Mouse (Mus musculus): ENCODE measurements at regions not wholly inside any gene's neighbourhood (a gene's known extent, or its start where the extent isn't known, plus 50 kb on each side); places are given as distances from the start of the nearest gene placed in this dataset.

GRCm38 (mm10) chr1:143122185-143122584 is 518.3 kb upstream of the B3galt2 start:
- no peaks in the 10 kb centered on the region for H3K9me3 ChIP-seq
- no peak overlapping the region for H3K27ac ChIP-seq
- no peak for DNase-seq (ENCODE audit: extremely low spot score, low spot score)
- no peaks in the 10 kb centered on the region for H3K27me3 ChIP-seq (ENCODE audit: poor library complexity, severe bottlenecking)
- no peaks in the 10 kb centered on the region for H3K36me3 ChIP-seq (replicated peaks)
- H3K4me1 ChIP-seq = no peaks in the 10 kb centered on the region
- H3K4me3 ChIP-seq = no peak overlapping the region

- no peaks in the 10 kb centered on the region for H3K27me3 ChIP-seq (ENCODE audit: poor library complexity, severe bottlenecking)
- WGBS = 93% methylated on average over 1 of the region's 1 CpGs
- H3K4me3 ChIP-seq = no peak overlapping the region
- no peaks in the 10 kb centered on the region for H3K36me3 ChIP-seq (replicated peaks)
- H3K9me3 ChIP-seq = peaks cover 6% of the 10 kb centered on the region; the same call in 1 of the 2 replicates
- DNase-seq (ENCODE audit: extremely low spot score, low spot score) = no peak
- no peak overlapping the region for H3K27ac ChIP-seq
- no peaks in the 10 kb centered on the region for H3K4me1 ChIP-seq
Measured at GRCm38 (mm10) chr1:143130257-143130656, 510.2 kb upstream of the B3galt2 start.

GRCm38 (mm10) chr1:143132806-143133205 is 507.7 kb upstream of the B3galt2 start:
- peaks cover 6% of the 10 kb centered on the region; the same call in 1 of the 2 replicates for H3K9me3 ChIP-seq
- H3K27me3 ChIP-seq (ENCODE audit: poor library complexity, severe bottlenecking) = no peaks in the 10 kb centered on the region
- H3K4me1 ChIP-seq = no peaks in the 10 kb centered on the region
- no peak overlapping the region for H3K27ac ChIP-seq
- no peaks in the 10 kb centered on the region for H3K36me3 ChIP-seq (replicated peaks)
- H3K4me3 ChIP-seq = no peak overlapping the region
- WGBS = 88% methylated on average over 2 of the region's 2 CpGs
- no peak for DNase-seq (ENCODE audit: extremely low spot score, low spot score)

- no peaks in the 10 kb centered on the region for H3K27me3 ChIP-seq (ENCODE audit: poor library complexity, severe bottlenecking)
- peaks cover 16% of the 10 kb centered on the region for H3K4me1 ChIP-seq
- 44% methylated on average over 4 of the region's 4 CpGs for WGBS
- DNase-seq (ENCODE audit: extremely low spot score, low spot score) = no peak
- no peak overlapping the region for H3K4me3 ChIP-seq
- no peaks in the 10 kb centered on the region for H3K36me3 ChIP-seq (replicated peaks)
- peak overlapping the region; percentile 36; the same call in 1 of the 2 replicates for H3K27ac ChIP-seq
- H3K9me3 ChIP-seq = no peaks in the 10 kb centered on the region
Measured at GRCm38 (mm10) chr1:143145111-143145984, 495.1 kb upstream of the B3galt2 start.

- Histone ChIP-seq H3K4me1 (no peaks in the 10 kb centered on the region), H3K36me3 (replicated peaks) (no peaks in the 10 kb centered on the region), H3K27me3 (ENCODE audit: poor library complexity, severe bottlenecking) (no peaks in the 10 kb centered on the region), H3K27ac (no peak overlapping the region), H3K9me3 (no peaks in the 10 kb centered on the region), H3K4me3 (no peak overlapping the region)
- 89% methylated on average over 9 of the region's 9 CpGs for WGBS
- no peak for DNase-seq (ENCODE audit: extremely low spot score, low spot score)
Measured at GRCm38 (mm10) chr1:143171286-143171685, 469.2 kb upstream of the B3galt2 start.

- Histone ChIP-seq H3K4me3 (no peak overlapping the region), H3K9me3 (no peaks in the 10 kb centered on the region), H3K4me1 (no peaks in the 10 kb centered on the region), H3K27me3 (ENCODE audit: poor library complexity, severe bottlenecking) (no peaks in the 10 kb centered on the region), H3K36me3 (replicated peaks) (no peaks in the 10 kb centered on the region), H3K27ac (no peak overlapping the region)
- 89% methylated on average over 2 of the region's 2 CpGs for WGBS
- no peak for DNase-seq (ENCODE audit: extremely low spot score, low spot score)
Measured at GRCm38 (mm10) chr1:143173836-143174235, 466.6 kb upstream of the B3galt2 start.

GRCm38 (mm10) chr1:143192167-143192793 is 448.2 kb upstream of the B3galt2 start:
- H3K27me3 ChIP-seq (ENCODE audit: poor library complexity, severe bottlenecking) = no peaks in the 10 kb centered on the region
- WGBS = 89% methylated on average over 3 of the region's 3 CpGs
- no peak overlapping the region for H3K27ac ChIP-seq

GRCm38 (mm10) chr1:143200213-143200889 is 440.1 kb upstream of the B3galt2 start:
- H3K36me3 ChIP-seq (replicated peaks) = no peaks in the 10 kb centered on the region
- H3K4me3 ChIP-seq = no peak overlapping the region
- 90% methylated on average over 4 of the region's 4 CpGs for WGBS
- H3K9me3 ChIP-seq = no peaks in the 10 kb centered on the region
- no peak for DNase-seq (ENCODE audit: extremely low spot score, low spot score)
- H3K27me3 ChIP-seq (ENCODE audit: poor library complexity, severe bottlenecking) = no peaks in the 10 kb centered on the region
- H3K27ac ChIP-seq = no peak overlapping the region
- H3K4me1 ChIP-seq = no peaks in the 10 kb centered on the region

More at GRCm38 (mm10) chr1:143192167-143192793, 448.2 kb upstream of the B3galt2 start:
- no peak for DNase-seq (ENCODE audit: extremely low spot score, low spot score)
- H3K36me3 ChIP-seq (replicated peaks) = no peaks in the 10 kb centered on the region
- no peaks in the 10 kb centered on the region for H3K4me1 ChIP-seq
- no peaks in the 10 kb centered on the region for H3K9me3 ChIP-seq
- no peak overlapping the region for H3K4me3 ChIP-seq

GRCm38 (mm10) chr1:143200971-143201370 is 439.5 kb upstream of the B3galt2 start:
- Histone ChIP-seq H3K9me3 (no peaks in the 10 kb centered on the region), H3K4me3 (no peak overlapping the region), H3K27ac (no peak overlapping the region), H3K4me1 (no peaks in the 10 kb centered on the region), H3K36me3 (replicated peaks) (no peaks in the 10 kb centered on the region), H3K27me3 (ENCODE audit: poor library complexity, severe bottlenecking) (no peaks in the 10 kb centered on the region)
- no peak for DNase-seq (ENCODE audit: extremely low spot score, low spot score)
- WGBS = 88% methylated on average over 5 of the region's 5 CpGs

GRCm38 (mm10) chr1:143202182-143202581 is 438.3 kb upstream of the B3galt2 start:
- H3K27ac ChIP-seq = no peak overlapping the region
- DNase-seq (ENCODE audit: extremely low spot score, low spot score) = no peak
- no peaks in the 10 kb centered on the region for H3K4me1 ChIP-seq
- H3K36me3 ChIP-seq (replicated peaks) = no peaks in the 10 kb centered on the region
- no peaks in the 10 kb centered on the region for H3K9me3 ChIP-seq
- no peak overlapping the region for H3K4me3 ChIP-seq
- no peaks in the 10 kb centered on the region for H3K27me3 ChIP-seq (ENCODE audit: poor library complexity, severe bottlenecking)
- WGBS = 79% methylated on average over 3 of the region's 3 CpGs

- Histone ChIP-seq H3K9me3 (no peaks in the 10 kb centered on the region), H3K27me3 (ENCODE audit: poor library complexity, severe bottlenecking) (no peaks in the 10 kb centered on the region), H3K27ac (no peak overlapping the region), H3K4me3 (no peak overlapping the region), H3K36me3 (replicated peaks) (no peaks in the 10 kb centered on the region), H3K4me1 (no peaks in the 10 kb centered on the region)
- DNase-seq (ENCODE audit: extremely low spot score, low spot score) = no peak
Measured at GRCm38 (mm10) chr1:143204070-143204469, 436.4 kb upstream of the B3galt2 start.

GRCm38 (mm10) chr1:143206995-143207394 is 433.5 kb upstream of the B3galt2 start:
- no peaks in the 10 kb centered on the region for H3K4me1 ChIP-seq
- H3K27me3 ChIP-seq (ENCODE audit: poor library complexity, severe bottlenecking) = no peaks in the 10 kb centered on the region
- no peaks in the 10 kb centered on the region for H3K36me3 ChIP-seq (replicated peaks)
- WGBS = 87% methylated on average over 3 of the region's 3 CpGs
- H3K9me3 ChIP-seq = no peaks in the 10 kb centered on the region
- DNase-seq (ENCODE audit: extremely low spot score, low spot score) = no peak
- no peak overlapping the region for H3K4me3 ChIP-seq
- H3K27ac ChIP-seq = no peak overlapping the region

Measured in forebrain, embryonic 10.5 days (tissue).